Comparison of ENCODE assay signal across 12 mouse cellular contexts in the genomic region with DNA sequence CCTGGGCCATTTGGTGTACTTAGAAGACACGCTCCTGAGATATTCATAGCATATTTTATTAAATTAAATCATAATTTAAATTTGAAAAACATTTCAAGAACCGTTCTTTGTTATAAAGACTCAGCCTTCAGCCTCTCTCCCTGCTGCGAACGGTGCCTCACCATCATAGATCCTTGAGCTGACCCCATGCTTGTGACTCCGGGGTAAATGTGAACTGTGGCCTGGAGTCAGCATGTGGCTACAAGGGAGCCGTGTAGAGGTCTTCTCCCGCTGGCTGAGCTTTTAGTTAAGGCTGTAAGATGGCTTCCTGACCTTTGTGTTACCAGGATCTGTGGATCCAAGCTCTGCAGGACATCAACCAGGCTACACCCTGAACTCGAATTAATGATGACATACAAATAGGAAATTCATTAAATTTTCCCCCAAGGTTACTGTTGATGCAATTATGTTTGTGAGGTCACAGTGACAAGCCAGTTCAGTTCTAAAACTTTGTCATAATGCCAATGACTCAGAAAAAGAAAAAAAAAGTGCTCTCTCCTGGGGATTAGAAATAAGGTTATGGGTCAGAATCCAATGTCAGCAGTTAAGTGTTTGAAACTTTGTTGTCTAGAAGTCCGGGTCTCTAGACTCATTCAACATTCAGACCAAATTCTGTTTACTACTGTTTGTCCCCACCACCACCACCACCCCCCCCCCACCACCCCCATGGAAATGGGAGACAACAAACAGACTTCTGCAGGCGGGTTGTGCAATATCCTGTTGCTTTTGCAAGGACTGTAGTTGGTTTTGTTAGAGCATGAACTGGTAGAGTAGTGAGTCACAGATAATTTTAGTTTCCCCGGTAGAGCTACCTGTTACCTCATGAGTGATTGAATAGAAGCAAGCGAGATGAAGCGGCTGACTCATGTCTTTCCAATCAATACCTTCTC.
DNase-seq lines count a peak whose midpoint lies in the region; ATAC-seq lines count a peak whose summit lies in the region.
"Had no signal": no experiment of that assay in that cellular context is flagged by ENCODE, and none has a peak within 500 bp of the region (broad histone marks: within the 10 kb centered on the region; RNA-seq: fewer than 3 reads in every experiment).

No protein-coding gene starts in this region.

- ATAC-seq in common myeloid progenitor, adult 5-6 weeks (replicated peaks; ENCODE audit: low read depth, poor library complexity, severe bottlenecking) = peak; percentile 59
- no peak for ATAC-seq in hindbrain, embryonic 13.5 days (ENCODE audit: low FRiP score)
- ATAC-seq: intestine, embryonic 16.5 days had no signal

- DNase-seq in heart, adult 18-20 months = peak; percentile 50 to 69
- DNase-seq in heart, postnatal 36 days = no peak
- peak; percentile 15 for DNase-seq in CD4-positive, CD25-positive, alpha-beta regulatory T cell, adult 2 months (ENCODE audit: low read depth, low spot score)
- DNase-seq in lung, postnatal 36 days = peak; percentile 73
- DNase-seq in B cell, adult 2 months = no peak
- no peak for DNase-seq in left cerebral cortex, adult 8-10 months (ENCODE audit: low spot score in 2 of 2)
- DNase-seq: cerebellum, postnatal 25 days; gastrocnemius, postnatal 14 days had no signal

- no peak overlapping the region for H3K4me2 ChIP-seq in hindbrain, embryonic 13.5 days
- H3K4me2 ChIP-seq: limb, embryonic 15.5 days had no signal

- WGBS in hindbrain, embryonic 13.5 days = 77% methylated on average over 13 of the region's 13 CpGs

- no peak overlapping the region for H3K9ac ChIP-seq in hindbrain, embryonic 13.5 days
- H3K9ac ChIP-seq: limb, embryonic 15.5 days had no signal

- H3K9me3 ChIP-seq in hindbrain, embryonic 13.5 days = no peaks in the 10 kb centered on the region
- H3K9me3 ChIP-seq: limb, embryonic 15.5 days had no signal

- H3K27me3 ChIP-seq in hindbrain, embryonic 13.5 days = no peaks in the 10 kb centered on the region
- H3K27me3 ChIP-seq: limb, embryonic 15.5 days had no signal

- no peak overlapping the region for H3K27ac ChIP-seq in hindbrain, embryonic 13.5 days
- H3K27ac ChIP-seq: limb, embryonic 15.5 days had no signal

- H3K36me3 ChIP-seq in hindbrain, embryonic 13.5 days = no peaks in the 10 kb centered on the region
- H3K36me3 ChIP-seq: limb, embryonic 15.5 days had no signal

- no peaks in the 10 kb centered on the region for H3K4me1 ChIP-seq in hindbrain, embryonic 13.5 days (replicated peaks)
- H3K4me1 ChIP-seq: limb, embryonic 15.5 days had no signal

- intact Hi-C loops in heart, postnatal 36 days (cut with DNase I) = no loop called here

- no peak overlapping the region for H3K4me3 ChIP-seq in hindbrain, embryonic 13.5 days
- H3K4me3 ChIP-seq: limb, embryonic 15.5 days had no signal

Comparison
In these comparisons a context has a peak if more than half of its experiments do, and no peak if none do; other contexts are left out.
1. DNase-seq: peak in heart, adult 18-20 months (2 of 2), CD4-positive, CD25-positive, alpha-beta regulatory T cell, adult 2 months (single experiment) and lung, postnatal 36 days (single experiment); none in heart, postnatal 36 days (0 of 2), B cell, adult 2 months (0 of 2) and left cerebral cortex, adult 8-10 months (0 of 2).